Mouse (Mus musculus) T-helper 17 cell (primary cell): Measurements from ENCODE around the gene Accsl.

Experiments
- in situ Hi-C, 2 experiments: fragments of 300-600 bp; cut with MboI, MseI; formaldehyde crosslinking; loops; 1 replicate in 1 of 2; 2 replicates in 1 of 2; pipeline ENCODE4 v1.15.1; 2025; ENCODE audit warnings: high pct_unique_total_duplicates in 2 of 2

The Accsl gene

GRCm38 (mm10) chr2:93880450-93880849, 11.5 kb upstream of the Accsl start:
- in situ Hi-C loops, result loop anchor here in 1 of 2 experiments (10.0 kb wide), 1 partner anchor 1666 kb away; no protein-coding TSS in a partner anchor

GRCm38 (mm10) chr2:93877005-93877404, 8.0 kb upstream of the Accsl start:
- in situ Hi-C loops, result loop anchor here in 1 of 2 experiments (10.0 kb wide), 1 partner anchor 388 kb away; no protein-coding TSS in a partner anchor

DNA sequence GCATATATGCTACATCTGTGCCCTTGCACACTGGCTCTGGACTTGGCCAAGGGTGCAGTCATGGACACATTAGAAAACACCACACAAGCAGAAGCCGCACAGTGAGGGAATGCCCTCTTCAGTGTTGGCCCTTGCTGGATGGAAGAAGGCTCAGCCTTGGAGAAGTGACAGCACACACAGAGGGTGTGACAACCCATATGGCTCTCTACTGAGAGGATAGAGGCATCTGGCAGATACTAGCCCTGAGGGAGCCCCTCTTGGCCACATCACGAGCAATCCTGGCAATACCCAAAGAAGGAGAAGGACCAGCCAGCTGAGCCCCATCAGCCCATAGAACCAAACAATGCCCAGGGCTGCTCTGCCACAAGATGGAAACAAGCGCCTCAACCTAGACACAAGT, 5.6 kb upstream of the Accsl start:
- in situ Hi-C loops, result loop anchor here in 1 of 2 experiments (10.0 kb wide), 1 partner anchor 390 kb away; no protein-coding TSS in a partner anchor

DNA sequence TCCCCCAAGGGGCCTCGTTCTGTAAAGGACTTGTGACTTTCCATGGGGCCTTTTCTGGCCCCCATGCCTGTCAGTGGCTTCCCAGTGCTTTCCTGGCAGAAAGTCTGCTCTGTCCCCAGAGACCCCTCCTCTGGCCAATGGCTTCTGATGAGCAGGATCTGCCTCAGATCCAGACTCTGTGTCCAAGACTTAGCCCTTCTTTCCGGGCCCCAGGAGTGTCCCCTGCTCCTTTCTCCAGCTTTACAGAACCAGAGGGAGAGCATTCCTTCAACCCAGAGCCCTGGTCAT, 5.2 kb upstream of the Accsl start:
- in situ Hi-C loops, result loop anchor here in 1 of 2 experiments (10.0 kb wide), 1 partner anchor 391 kb away; no protein-coding TSS in a partner anchor

DNA sequence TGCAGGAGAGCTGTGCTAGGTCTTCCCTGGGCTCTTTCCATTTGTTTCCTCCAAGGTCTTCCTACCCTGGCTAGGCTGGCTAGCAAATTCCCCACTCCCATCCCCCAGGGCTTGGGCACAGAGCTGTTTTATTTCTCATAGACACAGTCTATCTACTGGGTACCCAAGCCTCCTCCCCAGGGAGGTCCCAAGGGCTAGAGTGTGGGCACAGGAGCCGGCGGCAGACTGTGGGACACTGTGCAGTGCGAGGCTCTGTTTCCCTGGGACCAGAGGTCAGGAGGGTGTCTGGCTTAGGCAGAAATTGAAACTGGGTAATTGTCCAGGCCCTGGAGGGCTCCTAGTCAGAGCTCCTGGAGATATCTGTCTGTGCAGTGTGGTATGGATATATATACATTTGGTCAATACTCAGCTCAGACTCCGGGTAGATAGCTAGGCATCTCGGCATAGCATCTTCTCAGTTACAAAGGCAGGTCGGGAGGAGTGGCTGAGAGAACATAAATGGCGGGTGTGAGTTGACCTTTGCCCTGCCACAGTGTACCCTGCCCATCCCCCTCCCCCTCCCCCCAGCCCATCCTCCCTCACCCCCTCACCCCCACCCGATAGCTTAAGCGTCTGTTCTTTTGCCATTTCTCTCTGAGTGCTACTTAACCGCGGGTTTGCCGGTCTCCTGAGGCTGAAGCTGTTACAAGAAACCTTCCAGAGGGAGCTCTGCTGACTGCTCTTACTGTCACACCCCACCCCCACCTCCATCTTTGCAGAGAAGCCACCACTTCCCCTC, 4.7 kb upstream of the Accsl start:
- in situ Hi-C loops, result loop anchor here in 1 of 2 experiments (10.0 kb wide), 1 partner anchor 391 kb away; no protein-coding TSS in a partner anchor

DNA sequence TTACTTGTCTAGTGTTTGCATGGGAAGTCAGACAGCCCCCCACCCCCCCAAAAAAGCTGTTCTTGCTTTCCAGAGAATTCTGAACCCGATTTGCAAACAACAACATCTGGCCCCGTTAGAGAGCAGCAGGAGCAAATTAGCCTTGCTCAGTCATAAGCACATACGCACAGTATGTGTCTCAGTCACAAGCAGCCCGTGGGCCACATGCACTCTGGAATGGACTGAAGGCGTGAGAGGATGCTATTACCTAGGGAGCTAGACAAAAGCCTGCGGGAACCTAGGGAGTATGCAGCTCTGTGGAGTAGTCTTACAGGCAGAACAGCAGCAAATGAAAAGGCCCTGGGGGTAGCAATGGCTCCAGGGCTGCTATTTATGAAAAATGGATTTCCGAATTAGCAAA, 3.3 kb upstream of the Accsl start:
- in situ Hi-C loops, result loop anchor here in 1 of 2 experiments (10.0 kb wide), 1 partner anchor 393 kb away; no protein-coding TSS in a partner anchor

GRCm38 (mm10) chr2:93871411-93871925, 2.5 kb upstream of the Accsl start:
- in situ Hi-C loops, result loop anchor here in 1 of 2 experiments (10.0 kb wide), 1 partner anchor 393 kb away; no protein-coding TSS in a partner anchor

DNA sequence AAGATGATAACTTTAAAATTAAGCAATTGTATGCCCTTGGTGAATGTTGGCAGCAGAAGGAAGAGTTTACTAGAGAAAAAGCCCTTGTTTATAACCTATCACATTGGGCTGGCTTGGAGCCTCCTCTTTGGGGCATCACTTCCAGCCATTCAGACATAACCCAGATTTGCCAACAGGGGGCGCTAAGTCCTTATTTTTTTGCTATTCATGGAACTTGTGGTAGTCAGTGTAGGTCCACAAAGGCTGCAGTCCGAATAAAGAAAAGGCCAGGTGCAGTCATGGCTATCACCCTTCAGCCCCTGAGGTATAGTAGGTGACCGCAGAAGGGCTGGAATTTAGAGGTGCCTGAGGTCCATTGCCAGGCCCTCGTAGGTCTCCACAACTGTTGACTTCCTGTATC, 1.9 kb upstream of the Accsl start:
- in situ Hi-C loops, result loop anchor here in 1 of 2 experiments (10.0 kb wide), 1 partner anchor 394 kb away; no protein-coding TSS in a partner anchor

DNA sequence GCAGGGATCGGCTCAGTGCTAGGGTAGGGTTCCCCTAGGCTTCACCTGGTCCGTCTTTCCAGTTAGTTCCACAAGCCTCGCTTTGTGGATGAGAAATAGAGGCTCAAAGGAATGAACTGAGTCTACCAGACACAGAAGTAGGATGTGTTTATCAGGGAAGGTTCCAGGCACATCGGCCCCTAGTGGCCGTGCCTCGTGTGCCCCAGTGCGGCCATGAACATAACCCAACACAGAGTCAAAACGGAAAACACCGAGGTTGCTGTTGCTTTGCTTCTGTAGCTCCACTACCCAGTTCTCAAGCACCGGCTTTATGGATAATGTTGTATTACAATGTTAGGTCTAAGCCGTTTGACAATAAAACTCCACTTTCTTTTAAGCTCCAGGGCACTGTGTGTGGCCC, 391 bp downstream of the Accsl start:
- in situ Hi-C loops, result loop anchor here in 1 of 2 experiments (5.0 kb wide), 1 partner anchor 134 kb away; no protein-coding TSS in a partner anchor

DNA sequence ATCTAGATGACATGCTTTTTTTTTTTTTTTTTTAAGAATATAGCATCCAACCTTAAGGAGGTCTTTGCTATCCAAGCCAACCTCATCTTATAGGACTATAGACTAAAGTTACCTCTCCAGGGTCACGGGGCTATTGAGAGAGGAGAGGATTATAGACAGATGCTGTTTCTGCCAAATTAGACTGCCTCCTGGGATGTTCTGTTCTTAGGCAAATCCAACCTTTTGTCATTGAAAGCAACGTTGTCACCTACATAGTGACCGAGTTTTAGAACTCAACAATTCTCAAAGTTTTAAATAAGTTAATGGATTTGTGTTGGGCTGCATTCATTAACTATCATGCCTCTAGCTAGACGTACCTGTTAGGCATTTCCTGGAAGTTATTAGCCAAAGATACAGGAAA, 5.7 kb downstream of the Accsl start:
- in situ Hi-C loops, result no loop called here

DNA sequence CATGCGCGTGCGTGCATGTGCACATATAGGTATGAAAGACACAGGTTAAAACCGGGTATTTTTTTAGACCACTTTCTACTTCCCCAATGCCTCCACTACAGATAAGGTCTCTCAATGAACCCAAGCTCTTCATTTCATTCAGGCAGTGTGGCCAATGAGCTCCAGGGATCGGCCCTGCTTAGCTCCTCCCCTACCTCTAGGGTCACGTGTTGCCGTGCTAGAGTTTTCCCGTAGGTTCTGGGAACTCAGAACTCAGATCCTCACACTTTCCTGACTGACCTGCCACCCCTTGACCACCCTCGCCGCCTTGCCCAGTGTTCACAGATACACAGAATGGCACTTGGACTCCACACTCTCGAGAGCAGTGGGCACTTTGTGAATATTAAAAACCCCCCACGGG, 10.1 kb downstream of the Accsl start:
- in situ Hi-C loops, result loop anchor here in 1 of 2 experiments (10.0 kb wide), 1 partner anchor 316 kb away; no protein-coding TSS in a partner anchor

DNA sequence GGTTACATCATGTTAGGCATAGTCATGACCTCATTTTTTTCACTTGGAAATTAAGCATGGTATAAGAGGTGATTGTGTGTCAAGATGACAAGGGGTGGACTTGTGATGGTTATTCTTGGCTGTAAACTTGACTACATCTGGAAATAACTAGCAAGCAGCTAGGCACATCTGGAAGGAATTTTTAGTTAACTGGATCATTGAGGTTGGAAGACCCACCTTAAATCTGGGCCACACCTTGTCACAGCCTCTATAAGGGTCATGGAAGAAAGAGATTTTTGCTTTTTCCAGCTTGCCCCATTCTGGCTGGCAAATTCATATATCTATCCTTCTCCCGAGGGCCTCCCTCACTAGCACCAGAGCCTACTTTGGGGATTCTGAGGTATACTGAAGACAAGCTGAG, 17.7 kb downstream of the Accsl start:
- in situ Hi-C loops, result loop anchor here (5.0 to 10.0 kb wide), 2 partner anchors 49 to 323 kb away; no protein-coding TSS in a partner anchor

DNA sequence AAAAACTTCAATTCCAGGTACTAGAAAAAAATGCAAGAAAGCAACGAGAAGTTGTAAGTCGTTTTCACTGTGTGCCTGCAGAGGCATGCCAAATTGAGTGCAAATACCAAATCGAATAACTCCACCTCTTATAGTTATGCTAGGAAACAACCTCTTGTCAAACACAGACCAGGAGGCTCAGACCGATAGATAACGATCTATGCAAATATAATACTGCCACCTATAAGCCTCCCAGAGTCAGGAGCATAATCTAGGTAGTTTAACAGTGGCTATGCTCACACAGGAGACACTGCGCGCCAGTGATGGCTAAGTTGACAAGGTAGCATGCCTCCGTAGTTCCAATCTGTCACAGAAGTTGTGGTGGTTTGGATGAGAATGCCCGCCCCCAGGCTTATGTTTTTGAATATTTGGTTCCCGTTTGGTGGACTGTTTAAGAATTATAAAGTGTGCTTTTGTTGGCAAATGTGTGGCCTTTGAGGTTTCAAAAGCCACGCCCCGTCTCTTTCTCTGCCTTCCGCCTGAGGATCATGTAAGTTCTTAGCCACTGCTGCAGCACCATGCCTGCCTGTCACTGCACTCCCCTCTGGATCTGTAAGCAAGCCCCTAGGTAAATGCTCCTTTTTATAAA, 18.5 kb downstream of the Accsl start:
- in situ Hi-C loops, result loop anchor here (5.0 to 10.0 kb wide), 2 partner anchors 48 to 324 kb away; no protein-coding TSS in a partner anchor

GRCm38 (mm10) chr2:93849505-93850089, 19.4 kb downstream of the Accsl start, which contains the start of gene Accs:
Gene Accs, minus strand, starts transcription at chr2:93849943.
- in situ Hi-C loops, result loop anchor here (5.0 to 10.0 kb wide), 2 partner anchors 47 to 325 kb away; no protein-coding TSS in a partner anchor

GRCm38 (mm10) chr2:93841349-93841748, 27.6 kb downstream of the Accsl start:
- in situ Hi-C loops, result no loop called here

DNA sequence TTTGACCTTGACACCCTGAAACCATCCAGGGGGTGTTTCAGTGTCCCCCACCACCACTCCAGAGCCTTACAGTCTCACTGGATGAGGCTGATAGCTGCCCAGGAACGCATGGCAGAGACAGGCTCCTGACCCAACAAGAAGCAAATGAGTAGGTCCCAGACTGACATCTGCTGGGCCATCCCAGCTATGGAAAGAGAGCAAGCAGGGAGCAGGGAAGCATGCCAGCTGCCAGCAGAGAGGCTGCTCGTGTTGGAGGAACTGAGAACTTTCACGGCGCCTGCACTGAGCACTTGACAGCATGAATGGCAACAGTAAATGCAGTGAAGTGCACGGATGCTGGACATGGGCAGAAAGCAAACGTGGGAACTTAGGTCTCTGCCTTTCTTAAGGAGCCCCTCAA, 28.8 kb downstream of the Accsl start:
- in situ Hi-C loops, result no loop called here

DNA sequence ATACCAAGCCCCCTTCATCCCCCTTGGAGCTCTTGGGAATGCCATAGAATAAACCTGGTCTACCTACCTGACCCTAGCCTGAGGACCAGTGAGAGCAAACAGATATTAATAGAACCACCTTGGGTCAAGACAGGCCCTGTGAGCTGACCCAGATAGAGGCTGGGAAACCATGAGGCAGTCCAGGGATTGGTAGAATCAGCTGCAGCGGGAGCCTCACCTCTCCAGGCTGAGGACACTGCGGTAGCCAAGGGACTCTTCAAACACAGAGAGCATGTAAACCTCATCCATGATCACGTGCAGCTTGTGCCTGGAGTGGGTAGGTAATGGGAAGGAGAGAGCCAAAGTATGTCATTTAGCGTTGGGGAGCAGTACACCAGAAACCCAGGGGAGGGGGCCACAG, 30.0 kb downstream of the Accsl start:
- in situ Hi-C loops, result no loop called here

DNA sequence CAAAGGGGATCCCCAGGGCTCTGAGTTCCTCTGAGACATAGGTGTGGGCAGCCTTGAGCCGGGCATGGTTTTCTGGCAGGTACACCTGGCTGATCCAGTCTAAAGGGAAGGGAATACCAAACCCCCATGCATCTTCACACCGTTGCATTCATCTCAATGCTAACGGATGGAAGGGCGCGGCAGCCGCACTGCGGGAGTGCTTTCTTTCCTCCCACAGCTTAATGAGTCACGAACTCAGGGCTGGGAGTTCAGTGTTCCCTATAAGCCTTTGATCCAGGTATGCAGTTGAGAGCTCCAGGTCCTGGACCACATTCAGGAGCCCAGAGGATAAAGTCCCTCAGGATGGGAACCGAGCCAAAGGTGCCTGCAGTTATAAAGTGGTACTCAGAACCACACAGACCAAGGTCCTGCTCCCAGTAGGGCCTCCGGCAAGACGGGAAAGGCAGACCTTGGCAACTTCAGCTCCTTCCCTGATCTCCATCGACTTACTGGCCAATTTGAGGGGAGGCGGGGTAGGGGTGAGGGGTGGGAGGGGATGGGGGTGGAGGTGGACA, 32.6 kb downstream of the Accsl start:
- in situ Hi-C loops, result no loop called here

- in situ Hi-C loops, result no loop called here
Measured at GRCm38 (mm10) chr2:93835596-93835995, 33.4 kb downstream of the Accsl start.

- in situ Hi-C loops, result no loop called here
Measured at GRCm38 (mm10) chr2:93823519-93823918, 45.4 kb downstream of the Accsl start.

- in situ Hi-C loops, result no loop called here
Measured at GRCm38 (mm10) chr2:93822045-93822749, 46.8 kb downstream of the Accsl start, which contains the start of gene Ext2. Gene Ext2, minus strand, starts transcription at chr2:93822568.
